Mouse (Mus musculus) ES-E14 (cell line): ENCODE data around the gene Ccdc38.

Experiments
- CHD2 ChIP-seq: IDR thresholded peaks from 2 replicates; pipeline ENCODE4 v1.6.1; 2014; ENCODE audit warnings: mild to moderate bottlenecking, low read depth, low read length, inconsistent platforms
- HCFC1 ChIP-seq: IDR thresholded peaks from 2 replicates; pipeline ENCODE4 v1.6.1; 2012; ENCODE audit warnings: low read length, inconsistent platforms, borderline replicate concordance; ENCODE audit not compliant: insufficient read depth
- MAFK ChIP-seq: IDR thresholded peaks from 2 replicates; pipeline ENCODE4 v1.6.1; 2014; ENCODE audit warnings: mild to moderate bottlenecking, low read depth, low read length, inconsistent platforms; ENCODE audit not compliant: insufficient read depth
- ZC3H11A ChIP-seq: IDR thresholded peaks from 2 replicates; pipeline ENCODE4 v1.6.1; 2012; ENCODE audit warnings: low read depth, mild to moderate bottlenecking, inconsistent platforms, low read length, borderline replicate concordance
- ZNF384 ChIP-seq: IDR thresholded peaks from 2 replicates; pipeline ENCODE4 v1.6.1; 2012; ENCODE audit warnings: low read depth, low read length, inconsistent platforms

DNA sequence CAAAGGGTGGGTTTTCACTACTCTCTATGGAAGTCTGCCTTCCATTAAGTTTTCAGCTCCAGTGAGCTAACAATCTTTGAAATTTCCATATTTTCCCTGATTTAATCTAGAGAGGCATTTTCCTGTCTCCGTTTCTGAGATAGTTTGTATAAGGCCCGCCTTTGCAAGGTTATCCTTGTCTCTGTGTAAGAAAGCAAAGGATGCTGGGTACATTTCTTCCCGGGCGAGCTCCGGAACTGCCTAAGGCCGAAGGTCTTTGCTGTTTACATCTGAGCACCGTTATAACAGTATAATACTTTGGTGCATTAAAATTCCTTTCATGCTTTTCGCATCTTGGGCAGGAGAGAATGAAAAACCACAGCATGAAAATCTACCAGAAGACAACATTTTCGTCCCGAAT, 9.4 kb downstream of the Ccdc38 start:
- TF ChIP-seq HCFC1: no peak
- no peak for TF ChIP-seq ZC3H11A
- TF ChIP-seq MAFK: no peak
- no peak for TF ChIP-seq CHD2
- TF ChIP-seq ZNF384: no peak
